ENCODE assay signal across 8 mouse cellular contexts in the genomic region with DNA sequence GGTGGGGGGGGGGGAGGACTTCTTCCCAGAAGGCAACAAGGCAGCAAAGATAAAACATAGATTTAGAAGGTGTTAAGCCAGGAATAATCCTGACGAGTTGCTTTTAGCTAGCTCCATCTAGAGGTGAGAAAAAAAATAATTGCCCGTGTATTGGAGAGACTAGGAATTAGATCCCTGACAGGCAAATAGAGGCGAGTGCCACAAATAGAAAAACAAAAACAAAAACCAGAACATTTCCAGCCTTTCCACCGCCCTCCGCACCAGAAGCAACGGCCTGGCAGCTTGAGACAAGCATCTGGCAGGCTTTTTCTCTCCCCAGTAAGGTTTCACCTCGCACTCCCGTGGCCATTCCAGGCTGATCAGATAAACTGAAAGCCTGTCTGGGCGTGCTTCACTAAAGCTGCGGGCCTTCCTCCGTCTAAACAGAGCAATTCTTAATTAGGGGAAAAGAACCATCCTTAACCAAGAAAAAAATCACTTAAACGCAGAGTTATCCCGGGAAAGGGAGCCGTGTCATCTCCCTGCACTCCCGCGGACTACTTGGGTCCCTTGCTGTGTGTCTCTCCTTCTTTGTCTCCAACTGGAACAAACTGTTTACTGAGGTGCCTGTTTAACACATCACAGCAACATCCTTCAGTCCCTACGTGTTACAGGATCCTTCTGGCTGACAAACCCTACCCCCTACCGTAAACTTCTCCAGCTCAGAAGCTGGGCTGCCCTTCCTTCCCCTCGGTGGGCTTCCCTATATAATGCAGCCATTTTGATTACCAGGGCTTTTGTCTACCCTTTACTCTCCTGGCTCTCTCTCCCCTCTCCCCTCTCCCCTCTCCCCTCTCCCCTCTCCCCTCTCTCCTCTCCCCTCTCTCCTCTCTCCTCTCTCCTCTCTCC. TPM values are rescaled to one million over a fixed set of nuclear protein-coding genes. Genes with fewer than 3 reads are reported as not detected.
DNase-seq lines count a peak whose midpoint lies in the region; ATAC-seq lines count a peak whose summit lies in the region.

No protein-coding gene starts in this region.

- peak overlapping the region; percentile 90 for H3K4me2 ChIP-seq in liver, embryonic 12.5 days
- peak overlapping the region; percentile 80 for H3K4me2 ChIP-seq in neural tube, embryonic 12.5 days (replicated peaks)

- no peaks in the 10 kb centered on the region for H3K36me3 ChIP-seq in liver, embryonic 12.5 days
- H3K36me3 ChIP-seq in neural tube, embryonic 12.5 days, result no peaks in the 10 kb centered on the region

- peaks cover 18% of the 10 kb centered on the region; the same call in 1 of the 2 replicates for H3K27me3 ChIP-seq in liver, embryonic 12.5 days (replicated peaks)
- H3K27me3 ChIP-seq in neural tube, embryonic 12.5 days (replicated peaks), result no peaks in the 10 kb centered on the region

- DNase-seq in thymus, postnatal 0 days (ENCODE audit: low spot score), result peak; percentile 32
- DNase-seq in thymus, adult 18-20 months, result no peak
- peak; percentile 19 to 35 for DNase-seq in cerebellum, postnatal 14 days
- DNase-seq in frontal cortex, postnatal 25 days (ENCODE audit: low spot score in 2 of 2), result peak; percentile 12 to 22
- peak; percentile 17 for DNase-seq in kidney, postnatal 14 days
- no peak for DNase-seq in gastrocnemius, postnatal 25 days

- whole genome bisulfite sequencing in liver, embryonic 12.5 days (ENCODE audit: insufficient replicate concordance), result under 1% methylated on average over 19 of the region's 19 CpGs
- under 1% methylated on average over 19 of the region's 19 CpGs for WGBS in neural tube, embryonic 12.5 days

- peak overlapping the region; percentile 80 for H3K27ac ChIP-seq in liver, embryonic 12.5 days
- no peak overlapping the region for H3K27ac ChIP-seq in neural tube, embryonic 12.5 days

- no peaks in the 10 kb centered on the region for H3K9me3 ChIP-seq in liver, embryonic 12.5 days (replicated peaks)
- no peaks in the 10 kb centered on the region for H3K9me3 ChIP-seq in neural tube, embryonic 12.5 days

- peak; percentile 69 for ATAC-seq in liver, embryonic 12.5 days
- ATAC-seq in neural tube, embryonic 12.5 days (ENCODE audit: low FRiP score, low read depth), result peak; percentile 83

- H3K4me3 ChIP-seq in liver, embryonic 12.5 days, result peak overlapping the region; percentile 55
- peak overlapping the region; percentile 39 for H3K4me3 ChIP-seq in neural tube, embryonic 12.5 days

- peak overlapping the region; percentile 63 for H3K9ac ChIP-seq in liver, embryonic 12.5 days
- peak overlapping the region; percentile 67 for H3K9ac ChIP-seq in neural tube, embryonic 12.5 days

- peaks cover 25% of the 10 kb centered on the region for H3K4me1 ChIP-seq in liver, embryonic 12.5 days
- H3K4me1 ChIP-seq in neural tube, embryonic 12.5 days, result 0 out of 2 replicates have a peak, but pooled peaks cover 5% of the 10 kb centered on the region

RNA-seq across cellular contexts. Expression of gene 1700029F12Rik, which starts 25.7 kb away (rescaled TPM):
- polyA plus RNA-seq in thymus, postnatal 0 days (2015; fragmentation: Nextera tagmentation; extraction: Ambion mirVana), result 0.40 and 0.44 TPM in 2 replicates
- polyA plus RNA-seq in liver, embryonic 12.5 days (2016; fragmentation: Nextera tagmentation; extraction: Ambion mirVana), result not detected in 2 replicates
- polyA plus RNA-seq in neural tube, embryonic 12.5 days (2016; fragmentation: Nextera tagmentation; extraction: Ambion mirVana), result not detected in 2 replicates
- total RNA-seq in gastrocnemius, postnatal 25 days (2021), result not detected

RNA-seq across cellular contexts. Expression of gene Fam169a, which starts 58.6 kb away (rescaled TPM):
- 0.41 and 0.52 TPM in 2 replicates for polyA plus RNA-seq in thymus, postnatal 0 days (2015; fragmentation: Nextera tagmentation; extraction: Ambion mirVana)
- polyA plus RNA-seq in liver, embryonic 12.5 days (2016; fragmentation: Nextera tagmentation; extraction: Ambion mirVana), result 3.8 and 4.3 TPM in 2 replicates
- polyA plus RNA-seq in neural tube, embryonic 12.5 days (2016; fragmentation: Nextera tagmentation; extraction: Ambion mirVana), result 15.8 and 16.2 TPM in 2 replicates
- not detected for total RNA-seq in gastrocnemius, postnatal 25 days (2021)

Comparison
In these comparisons a context has a peak if more than half of its experiments do, and no peak if none do; other contexts are left out.
1. DNase-seq: peak in thymus, postnatal 0 days (single experiment), cerebellum, postnatal 14 days (2 of 2), frontal cortex, postnatal 25 days (2 of 2) and kidney, postnatal 14 days (single experiment); none in thymus, adult 18-20 months (0 of 2) and gastrocnemius, postnatal 25 days (single experiment).